Mouse (Mus musculus): Measurements from ENCODE around the gene Fam207a. TPM values are rescaled to one million over a fixed set of nuclear protein-coding genes. Genes with fewer than 3 reads are reported as not detected.

The Fam207a gene
- polyA plus RNA-seq, 1 experiment from 2014 or later, result 26.2 TPM

DNA sequence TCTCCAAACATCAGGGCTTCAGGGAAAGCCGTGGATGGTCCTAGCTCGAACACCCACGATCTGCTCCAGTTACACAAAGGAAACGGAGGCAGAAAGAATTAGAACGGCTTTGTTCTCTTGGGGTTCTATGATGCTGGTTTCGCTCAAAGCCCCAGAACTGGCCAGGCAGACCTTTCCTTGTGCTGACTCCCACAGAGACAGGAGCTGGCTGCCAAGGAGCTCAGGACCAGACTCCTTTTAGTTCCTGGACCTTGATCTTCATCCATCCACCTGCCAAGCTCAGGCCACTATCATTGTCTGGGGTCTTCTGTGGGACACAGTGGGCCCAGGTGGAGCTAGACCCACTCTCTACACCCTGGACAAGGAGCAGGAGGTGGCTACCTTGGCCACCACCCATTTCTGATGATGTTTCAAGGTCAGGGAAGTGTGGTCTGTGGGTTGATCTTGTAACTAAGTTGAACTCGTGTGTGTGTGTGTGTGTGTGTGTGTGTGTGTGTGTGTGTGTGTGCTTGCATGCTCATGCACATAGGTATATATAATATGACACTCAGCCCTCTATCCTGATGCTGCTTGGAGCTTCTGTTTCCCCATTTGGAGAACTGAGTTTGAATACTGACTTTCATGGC lies 23.8 kb upstream of the Fam207a start:
- 53% methylated on average over 7 of the region's 7 CpGs for WGBS (ENCODE audit: insufficient replicate concordance)
- Histone ChIP-seq H3K4me1 (ENCODE audit: control insufficient read depth, insufficient read depth, low read length) (no peaks in the 10 kb centered on the region; the same call in 1 of the 2 replicates), H3K4me2 (no peak overlapping the region), H3K36me3 (ENCODE audit: control insufficient read depth, insufficient read depth, low read length) (no peaks in the 10 kb centered on the region), H3K27ac (ENCODE audit: low read depth, low read length) (peak overlapping the region; percentile 50), H3K4me3 (ENCODE audit: low read depth, low read length) (no peak overlapping the region), H3K27me3 (ENCODE audit: control insufficient read depth, insufficient read depth, low read length) (no peaks in the 10 kb centered on the region), H3K9me3 (replicated peaks; ENCODE audit: control insufficient read depth, low read length) (no peaks in the 10 kb centered on the region), H3K9ac (ENCODE audit: low read depth, low read length) (no peak overlapping the region)
- ATAC-seq (replicated peaks; ENCODE audit: insufficient number of reproducible peaks, low FRiP score, low TSS enrichment), result no peak

DNA sequence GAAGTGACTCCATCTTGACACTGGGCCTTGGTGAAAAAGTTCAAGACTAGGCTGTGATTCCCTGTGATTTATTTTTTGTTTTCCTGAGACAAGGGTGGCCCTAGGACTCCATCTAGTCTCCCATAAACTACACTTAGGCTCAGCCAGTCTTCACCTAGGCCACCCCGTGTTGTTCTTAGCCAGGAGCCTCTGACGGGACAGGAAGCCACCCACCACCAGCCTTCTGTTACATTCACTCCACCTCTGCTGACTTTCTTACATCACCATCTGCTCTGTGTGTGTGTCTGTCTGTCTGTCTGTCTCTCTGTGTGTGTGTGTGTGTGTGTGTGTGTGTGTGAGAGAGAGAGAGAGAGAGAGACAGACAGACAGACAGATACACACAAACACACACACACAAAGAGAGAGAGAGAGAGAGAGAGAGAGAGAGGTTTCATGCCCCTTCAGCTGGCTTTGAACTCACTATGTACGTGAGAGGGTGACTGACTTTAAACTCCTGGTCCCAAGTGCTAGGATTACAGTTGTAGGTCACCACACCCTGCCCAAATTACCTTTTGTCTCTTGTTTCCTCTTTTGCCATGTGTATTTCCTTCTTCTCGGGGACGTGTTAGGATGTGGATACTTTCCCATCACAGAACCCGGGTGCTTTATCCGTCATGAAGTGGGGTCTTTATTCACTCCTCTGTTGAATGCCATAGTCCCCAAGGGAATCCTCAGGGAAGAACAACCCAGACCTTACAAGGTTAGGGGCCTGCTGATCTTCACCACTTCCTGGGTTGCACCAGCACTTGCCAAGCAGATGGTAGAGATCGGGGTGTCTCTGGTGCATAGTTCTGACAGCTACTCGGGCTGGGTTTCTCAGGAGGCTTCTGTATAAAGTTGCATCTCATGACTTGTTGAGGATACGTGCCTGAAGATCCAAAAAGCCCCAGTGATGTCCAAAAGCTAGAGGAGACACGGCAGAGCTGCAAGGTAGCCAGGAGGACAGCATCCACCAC lies 21.9 kb upstream of the Fam207a start:
- 77% methylated on average over 11 of the region's 11 CpGs for WGBS (ENCODE audit: insufficient replicate concordance)
- H3K4me2 ChIP-seq, result no peak overlapping the region
- no peaks in the 10 kb centered on the region for H3K9me3 ChIP-seq (replicated peaks; ENCODE audit: control insufficient read depth, low read length)
- no peak overlapping the region for H3K4me3 ChIP-seq (ENCODE audit: low read depth, low read length)
- ATAC-seq (replicated peaks; ENCODE audit: insufficient number of reproducible peaks, low FRiP score, low TSS enrichment), result no peak
- H3K27me3 ChIP-seq (ENCODE audit: control insufficient read depth, insufficient read depth, low read length), result no peaks in the 10 kb centered on the region
- H3K4me1 ChIP-seq (ENCODE audit: control insufficient read depth, insufficient read depth, low read length), result no peaks in the 10 kb centered on the region; the same call in 1 of the 2 replicates
- no peaks in the 10 kb centered on the region for H3K36me3 ChIP-seq (ENCODE audit: control insufficient read depth, insufficient read depth, low read length)
- no peak overlapping the region for H3K27ac ChIP-seq (ENCODE audit: low read depth, low read length)
- H3K9ac ChIP-seq (ENCODE audit: low read depth, low read length), result no peak overlapping the region

DNA sequence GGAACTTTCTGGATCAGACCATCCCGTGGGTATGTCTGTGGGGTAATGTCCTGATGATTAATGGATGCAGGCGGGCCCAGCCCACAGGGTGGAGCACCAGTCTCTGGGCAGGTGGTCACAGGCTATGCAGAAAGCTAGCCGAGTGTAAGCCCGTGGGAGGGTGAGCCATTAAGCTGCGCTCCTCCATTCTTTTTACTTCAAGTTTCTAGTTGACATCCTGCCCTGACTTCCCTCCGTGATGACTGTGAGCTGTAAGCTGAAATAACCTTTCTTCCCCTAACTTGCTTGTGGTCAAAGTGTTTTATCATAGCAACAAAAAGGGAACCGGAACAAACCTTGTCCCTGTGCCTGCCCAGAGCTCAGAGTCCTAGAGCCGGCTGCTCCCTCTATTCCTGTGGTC lies 21.1 kb upstream of the Fam207a start:
- H3K9me3 ChIP-seq (replicated peaks; ENCODE audit: control insufficient read depth, low read length), result no peaks in the 10 kb centered on the region
- H3K4me2 ChIP-seq, result no peak overlapping the region
- WGBS (ENCODE audit: insufficient replicate concordance), result 71% methylated on average over 8 of the region's 8 CpGs
- H3K4me1 ChIP-seq (ENCODE audit: control insufficient read depth, insufficient read depth, low read length), result peaks cover under 1% of the 10 kb centered on the region; the same call in 1 of the 2 replicates
- no peaks in the 10 kb centered on the region for H3K36me3 ChIP-seq (ENCODE audit: control insufficient read depth, insufficient read depth, low read length)
- no peak for ATAC-seq (replicated peaks; ENCODE audit: insufficient number of reproducible peaks, low FRiP score, low TSS enrichment)
- no peaks in the 10 kb centered on the region for H3K27me3 ChIP-seq (ENCODE audit: control insufficient read depth, insufficient read depth, low read length)
- no peak overlapping the region for H3K9ac ChIP-seq (ENCODE audit: low read depth, low read length)
- H3K4me3 ChIP-seq (ENCODE audit: low read depth, low read length), result no peak overlapping the region
- no peak overlapping the region for H3K27ac ChIP-seq (ENCODE audit: low read depth, low read length)

DNA sequence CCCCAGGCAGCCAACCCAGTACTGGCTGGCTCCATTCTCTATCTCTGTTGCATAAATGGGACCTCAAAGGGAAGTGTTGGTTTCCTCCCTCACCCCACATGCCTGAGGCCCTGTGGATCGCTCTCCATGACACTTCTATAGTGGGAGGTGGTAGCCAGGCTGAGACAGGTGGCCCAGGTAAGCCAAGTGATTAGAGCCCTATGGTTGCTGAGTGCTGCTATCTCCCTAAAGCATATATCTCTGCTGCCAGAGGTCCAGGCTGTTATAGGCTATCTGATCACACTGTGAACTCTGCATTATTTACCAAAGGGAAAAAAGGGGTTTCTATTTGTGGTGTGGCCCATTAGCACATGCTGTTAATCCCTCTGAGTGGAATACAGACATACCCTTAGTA lies 16.4 kb upstream of the Fam207a start:
- Histone ChIP-seq H3K36me3 (ENCODE audit: control insufficient read depth, insufficient read depth, low read length) (no peaks in the 10 kb centered on the region), H3K27me3 (ENCODE audit: control insufficient read depth, insufficient read depth, low read length) (no peaks in the 10 kb centered on the region), H3K4me1 (ENCODE audit: control insufficient read depth, insufficient read depth, low read length) (peaks cover 16% of the 10 kb centered on the region), H3K27ac (ENCODE audit: low read depth, low read length) (no peak overlapping the region), H3K9me3 (replicated peaks; ENCODE audit: control insufficient read depth, low read length) (no peaks in the 10 kb centered on the region), H3K4me2 (no peak overlapping the region), H3K4me3 (ENCODE audit: low read depth, low read length) (no peak overlapping the region), H3K9ac (ENCODE audit: low read depth, low read length) (no peak overlapping the region)
- no peak for ATAC-seq (replicated peaks; ENCODE audit: insufficient number of reproducible peaks, low FRiP score, low TSS enrichment)
- 73% methylated on average over 1 of the region's 1 CpGs for WGBS (ENCODE audit: insufficient replicate concordance)

DNA sequence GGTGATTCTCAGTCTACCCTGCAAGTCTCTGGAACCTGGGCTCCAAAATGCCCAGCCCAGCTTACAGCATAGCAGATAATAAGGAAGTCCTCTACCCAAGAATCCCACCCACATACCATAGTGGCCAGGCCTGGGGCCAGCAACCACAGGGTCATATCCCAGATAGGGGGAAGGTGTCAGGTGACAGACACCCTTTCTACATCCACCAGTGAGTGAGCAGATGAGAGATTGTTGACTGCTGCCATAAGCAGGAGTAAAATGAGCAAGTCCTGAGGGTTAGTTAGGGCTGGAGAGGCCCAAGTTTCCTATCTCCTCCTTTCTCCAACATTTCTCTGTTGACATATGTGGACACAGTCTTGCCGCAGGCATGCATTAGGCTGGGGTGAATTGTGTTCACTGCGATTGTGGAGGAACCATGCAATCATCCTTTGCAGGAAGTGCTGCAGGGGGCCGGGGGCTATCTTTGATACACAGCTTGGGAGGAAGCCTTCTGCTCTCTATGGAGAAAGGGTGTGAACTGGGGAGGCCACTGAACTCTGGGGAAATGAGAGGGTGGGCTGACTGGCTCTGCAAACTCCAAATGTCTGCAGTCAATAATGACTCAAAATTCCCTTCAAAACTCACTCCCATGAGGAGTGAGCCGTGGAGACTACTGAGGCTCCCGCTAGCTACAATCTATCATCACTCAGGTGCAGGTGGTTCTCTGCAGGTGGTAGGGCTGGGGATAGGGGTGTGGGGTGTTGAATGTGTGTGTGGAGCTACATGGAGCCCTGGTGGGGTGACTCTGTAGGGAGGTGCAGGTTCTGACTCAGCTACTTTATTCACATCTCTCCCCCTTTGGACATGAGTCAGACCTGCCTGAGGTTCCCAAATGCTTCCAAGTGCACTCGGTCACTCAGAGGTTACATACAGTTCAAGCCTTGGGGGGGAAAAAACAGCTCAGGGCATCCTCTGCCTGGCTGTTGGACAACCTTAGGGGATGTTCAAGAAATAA lies 15.7 kb upstream of the Fam207a start:
- ATAC-seq (replicated peaks; ENCODE audit: insufficient number of reproducible peaks, low FRiP score, low TSS enrichment), result peak; percentile 55; the same call in 1 of the 2 replicates

DNA sequence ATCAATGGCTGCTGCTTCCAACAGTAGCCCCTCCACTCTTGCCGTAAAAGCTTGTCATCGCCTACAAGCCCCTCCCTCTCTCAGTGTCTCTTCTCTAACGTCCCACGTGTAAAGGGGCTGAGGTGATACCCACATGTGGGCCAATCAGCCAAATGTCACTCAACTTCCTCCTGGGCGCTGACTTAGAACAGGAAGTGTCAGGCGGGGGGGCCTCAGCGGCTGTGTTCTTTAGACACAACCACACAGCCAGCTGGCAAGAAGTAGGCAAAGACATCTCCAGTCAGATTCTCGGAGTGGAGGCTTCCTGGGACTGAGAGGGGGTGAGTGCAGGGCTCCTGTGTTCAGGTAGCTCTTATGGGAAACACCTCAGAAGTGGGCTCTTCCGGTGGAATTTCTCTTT lies 14.6 kb upstream of the Fam207a start, which contains the start of gene Itgb2:
Gene Itgb2, plus strand, starts transcription at position 113 of the 400 bp plus-strand sequence.
- Histone ChIP-seq H3K4me1 (ENCODE audit: control insufficient read depth, insufficient read depth, low read length) (peaks cover 16% of the 10 kb centered on the region), H3K9ac (ENCODE audit: low read depth, low read length) (no peak within 1 kb of the TSS), H3K27ac (ENCODE audit: low read depth, low read length) (0 out of 2 replicates have a peak within 1 kb of the TSS, but pooled peaks have one; percentile 11), H3K27me3 (ENCODE audit: control insufficient read depth, insufficient read depth, low read length) (no peaks in the 10 kb centered on the region), H3K4me3 (ENCODE audit: low read depth, low read length) (no peak within 1 kb of the TSS), H3K9me3 (replicated peaks; ENCODE audit: control insufficient read depth, low read length) (no peaks in the 10 kb centered on the region), H3K4me2 (peak within 1 kb of the TSS; percentile 6; the same call in 1 of the 2 replicates), H3K36me3 (ENCODE audit: control insufficient read depth, insufficient read depth, low read length) (no peaks in the 10 kb centered on the region)
- WGBS (ENCODE audit: insufficient replicate concordance), result 45% methylated on average over 9 of the region's 9 CpGs
- no peak for ATAC-seq (replicated peaks; ENCODE audit: insufficient number of reproducible peaks, low FRiP score, low TSS enrichment)

More for the DNA sequence above, 15.7 kb upstream of the Fam207a start:
- Histone ChIP-seq H3K9me3 (replicated peaks; ENCODE audit: control insufficient read depth, low read length) (no peaks in the 10 kb centered on the region), H3K36me3 (ENCODE audit: control insufficient read depth, insufficient read depth, low read length) (no peaks in the 10 kb centered on the region), H3K27me3 (ENCODE audit: control insufficient read depth, insufficient read depth, low read length) (no peaks in the 10 kb centered on the region), H3K4me1 (ENCODE audit: control insufficient read depth, insufficient read depth, low read length) (peaks cover 16% of the 10 kb centered on the region), H3K9ac (ENCODE audit: low read depth, low read length) (no peak overlapping the region), H3K27ac (ENCODE audit: low read depth, low read length) (0 out of 2 replicates have a peak overlapping the region, but pooled peaks have one; percentile 11), H3K4me2 (no peak overlapping the region), H3K4me3 (ENCODE audit: low read depth, low read length) (no peak overlapping the region)
- WGBS (ENCODE audit: insufficient replicate concordance), result 43% methylated on average over 6 of the region's 6 CpGs

DNA sequence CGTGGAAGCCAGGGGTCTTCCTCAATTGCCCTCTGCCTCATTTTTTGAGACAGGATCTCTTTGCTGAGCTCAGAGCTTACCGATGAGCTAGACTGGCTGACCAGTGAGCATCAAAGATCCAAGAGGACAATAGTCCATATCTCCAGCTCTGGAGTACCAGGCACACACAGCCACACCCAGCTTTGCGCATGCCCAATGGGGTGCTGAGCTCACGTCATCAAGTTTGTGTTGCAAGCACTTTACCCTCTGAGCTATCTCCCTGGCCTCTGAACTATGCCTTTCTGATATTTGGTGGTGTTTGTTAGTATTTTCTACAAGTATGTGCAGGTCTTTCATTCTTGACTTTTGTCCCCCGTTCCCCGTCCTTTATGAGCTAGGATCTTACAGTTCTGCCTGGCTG lies 13.0 kb upstream of the Fam207a start:
- Histone ChIP-seq H3K4me3 (ENCODE audit: low read depth, low read length) (no peak overlapping the region), H3K27ac (ENCODE audit: low read depth, low read length) (no peak overlapping the region), H3K4me1 (ENCODE audit: control insufficient read depth, insufficient read depth, low read length) (peaks cover 16% of the 10 kb centered on the region), H3K9me3 (replicated peaks; ENCODE audit: control insufficient read depth, low read length) (no peaks in the 10 kb centered on the region), H3K27me3 (ENCODE audit: control insufficient read depth, insufficient read depth, low read length) (no peaks in the 10 kb centered on the region), H3K9ac (ENCODE audit: low read depth, low read length) (no peak overlapping the region), H3K4me2 (no peak overlapping the region), H3K36me3 (ENCODE audit: control insufficient read depth, insufficient read depth, low read length) (no peaks in the 10 kb centered on the region)
- 80% methylated on average over 6 of the region's 6 CpGs for WGBS (ENCODE audit: insufficient replicate concordance)
- ATAC-seq (replicated peaks; ENCODE audit: insufficient number of reproducible peaks, low FRiP score, low TSS enrichment), result no peak

DNA sequence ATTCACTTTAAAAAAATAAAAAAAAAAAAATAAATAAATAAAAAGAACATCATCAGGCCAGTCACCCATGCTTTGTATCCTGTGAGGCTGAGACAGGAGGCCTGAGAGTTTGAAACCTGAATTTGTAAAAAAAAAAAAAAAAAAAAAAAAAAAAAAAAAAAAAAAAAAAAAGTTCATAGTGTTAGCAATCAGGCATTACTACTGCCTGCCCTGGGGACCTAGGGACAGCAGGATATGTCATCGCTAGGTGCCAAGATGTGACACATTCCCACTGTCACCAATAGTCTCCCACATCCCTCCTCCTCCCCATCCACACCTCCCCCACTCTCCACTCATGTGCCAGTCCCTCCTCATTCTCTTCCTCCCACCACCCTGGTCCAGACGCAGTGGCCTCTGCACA lies 10.9 kb upstream of the Fam207a start:
- ATAC-seq (replicated peaks; ENCODE audit: insufficient number of reproducible peaks, low FRiP score, low TSS enrichment), result no peak
- Histone ChIP-seq H3K27me3 (ENCODE audit: control insufficient read depth, insufficient read depth, low read length) (0 out of 2 replicates have a peak, but pooled peaks cover 2% of the 10 kb centered on the region), H3K9me3 (replicated peaks; ENCODE audit: control insufficient read depth, low read length) (no peaks in the 10 kb centered on the region), H3K27ac (ENCODE audit: low read depth, low read length) (no peak overlapping the region), H3K9ac (ENCODE audit: low read depth, low read length) (no peak overlapping the region), H3K36me3 (ENCODE audit: control insufficient read depth, insufficient read depth, low read length) (no peaks in the 10 kb centered on the region), H3K4me1 (ENCODE audit: control insufficient read depth, insufficient read depth, low read length) (peaks cover 23% of the 10 kb centered on the region), H3K4me2 (no peak overlapping the region), H3K4me3 (ENCODE audit: low read depth, low read length) (no peak overlapping the region)
- 63% methylated on average over 2 of the region's 2 CpGs for WGBS (ENCODE audit: insufficient replicate concordance)

Data from heart, embryonic 11.5 days (tissue).